Mouse (Mus musculus): ENCODE data around the gene Pspc1.

The Pspc1 gene

GRCm38 (mm10) chr14:56726493-56726892, 51.6 kb downstream of the Pspc1 start:
- no peak for TF ChIP-seq GATA4 (IDR thresholded peaks at IDR 0.05; ENCODE audit: insufficient replicate concordance, low read length)

- no peak; the same call in 1 of the 2 replicates for TF ChIP-seq GATA4 (IDR thresholded peaks at IDR 0.05; ENCODE audit: insufficient replicate concordance, low read length)
These were observed 72.4 kb downstream of the Pspc1 start for GRCm38 (mm10) chr14:56705687-56706086.

GRCm38 (mm10) chr14:56702644-56703043, 75.5 kb downstream of the Pspc1 start:
- TF ChIP-seq GATA4 (IDR thresholded peaks at IDR 0.05; ENCODE audit: insufficient replicate concordance, low read length): no peak

GRCm38 (mm10) chr14:56697836-56698235, 80.3 kb downstream of the Pspc1 start:
- TF ChIP-seq GATA4 (IDR thresholded peaks at IDR 0.05; ENCODE audit: insufficient replicate concordance, low read length): no peak

GRCm38 (mm10) chr14:56695495-56695894, 82.6 kb downstream of the Pspc1 start:
- TF ChIP-seq GATA4 (IDR thresholded peaks at IDR 0.05; ENCODE audit: insufficient replicate concordance, low read length): no peak

GRCm38 (mm10) chr14:56689766-56690165, 88.3 kb downstream of the Pspc1 start:
- TF ChIP-seq GATA4 (IDR thresholded peaks at IDR 0.05; ENCODE audit: insufficient replicate concordance, low read length): no peak

GRCm38 (mm10) chr14:56689116-56689515, 89.0 kb downstream of the Pspc1 start:
- no peak for TF ChIP-seq GATA4 (IDR thresholded peaks at IDR 0.05; ENCODE audit: insufficient replicate concordance, low read length)

- TF ChIP-seq GATA4 (IDR thresholded peaks at IDR 0.05; ENCODE audit: insufficient replicate concordance, low read length): no peak
These were observed 92.7 kb downstream of the Pspc1 start for GRCm38 (mm10) chr14:56685426-56685825.
